Mouse (Mus musculus) spleen, adult 12 weeks (tissue): ENCODE data around the gene Usp12.
"Not testable (repeated sequence)": the region's sequence is repeated elsewhere in the genome, so short reads cannot be mapped to it uniquely, and the experiment has no call there.

Source experiments
- DNase-seq: peaks from one replicate; pipeline ENCODE4 v3.0.0; 2022; ENCODE audit warnings: low spot score

Usp12 gene

DNA sequence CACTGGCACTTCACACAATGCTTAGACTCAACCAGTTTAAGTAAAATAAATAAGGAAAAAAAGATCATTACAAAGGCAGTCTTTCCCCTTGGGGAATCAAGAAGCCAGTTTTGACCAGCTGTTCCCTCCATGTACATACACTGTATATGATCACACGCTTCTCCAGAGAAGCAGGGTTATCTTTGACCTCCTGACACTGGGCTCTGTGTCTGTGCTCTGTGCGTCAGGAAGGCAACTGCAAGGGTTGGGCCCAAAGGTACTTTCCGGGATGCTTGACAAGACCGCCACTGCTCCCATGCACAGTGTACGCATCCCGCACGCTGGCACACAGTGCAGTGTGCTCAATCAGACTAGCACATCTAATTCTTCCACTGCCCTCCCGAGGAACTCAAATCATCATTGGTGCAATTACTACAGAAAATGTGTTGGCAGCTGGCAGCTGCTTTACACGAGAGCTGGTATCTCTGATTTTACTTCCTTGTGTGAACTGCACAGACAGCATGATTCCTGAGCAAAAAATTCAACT, 57.8 kb downstream of the Usp12 start:
- no peak for DNase-seq

DNA sequence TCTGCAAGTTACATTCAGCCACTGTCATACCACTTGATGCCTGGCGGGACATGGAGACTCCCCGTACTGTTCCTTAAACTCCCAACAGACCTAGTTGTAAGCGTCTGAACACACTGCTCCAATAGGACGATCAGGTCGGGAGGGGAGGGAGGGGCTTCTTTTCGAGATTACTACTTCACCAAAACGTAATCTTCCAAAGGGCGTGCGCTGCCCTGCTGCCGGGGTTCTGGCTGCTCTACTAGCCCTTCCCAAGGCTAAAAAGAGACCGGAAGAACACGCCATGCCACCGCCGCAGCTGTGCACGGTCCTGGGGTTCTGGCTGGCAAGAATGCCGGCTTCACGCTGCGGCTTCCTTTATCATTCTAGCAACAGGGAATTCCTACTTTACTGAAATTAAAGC, 58.5 kb downstream of the Usp12 start:
- DNase-seq = no peak

DNA sequence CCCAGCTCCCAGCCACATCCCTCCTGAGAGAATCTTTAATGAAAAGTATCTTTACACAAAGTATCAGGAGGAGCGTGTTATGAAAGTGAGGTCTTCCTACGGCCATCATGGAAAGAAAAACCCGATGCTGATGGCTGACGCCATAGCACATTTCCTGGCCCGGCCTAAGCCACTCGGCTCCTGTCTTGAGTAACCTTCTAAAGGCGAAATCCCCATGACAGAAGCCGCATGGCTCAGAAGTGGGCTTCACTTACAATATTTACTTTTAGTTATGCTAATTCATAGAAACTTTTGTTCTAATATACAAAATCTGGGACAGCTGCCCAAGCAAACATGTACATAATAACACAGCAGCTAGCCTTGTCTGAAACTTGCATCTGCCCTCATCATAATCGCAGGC, 59.8 kb downstream of the Usp12 start:
- DNase-seq = not testable (repeated sequence)

DNA sequence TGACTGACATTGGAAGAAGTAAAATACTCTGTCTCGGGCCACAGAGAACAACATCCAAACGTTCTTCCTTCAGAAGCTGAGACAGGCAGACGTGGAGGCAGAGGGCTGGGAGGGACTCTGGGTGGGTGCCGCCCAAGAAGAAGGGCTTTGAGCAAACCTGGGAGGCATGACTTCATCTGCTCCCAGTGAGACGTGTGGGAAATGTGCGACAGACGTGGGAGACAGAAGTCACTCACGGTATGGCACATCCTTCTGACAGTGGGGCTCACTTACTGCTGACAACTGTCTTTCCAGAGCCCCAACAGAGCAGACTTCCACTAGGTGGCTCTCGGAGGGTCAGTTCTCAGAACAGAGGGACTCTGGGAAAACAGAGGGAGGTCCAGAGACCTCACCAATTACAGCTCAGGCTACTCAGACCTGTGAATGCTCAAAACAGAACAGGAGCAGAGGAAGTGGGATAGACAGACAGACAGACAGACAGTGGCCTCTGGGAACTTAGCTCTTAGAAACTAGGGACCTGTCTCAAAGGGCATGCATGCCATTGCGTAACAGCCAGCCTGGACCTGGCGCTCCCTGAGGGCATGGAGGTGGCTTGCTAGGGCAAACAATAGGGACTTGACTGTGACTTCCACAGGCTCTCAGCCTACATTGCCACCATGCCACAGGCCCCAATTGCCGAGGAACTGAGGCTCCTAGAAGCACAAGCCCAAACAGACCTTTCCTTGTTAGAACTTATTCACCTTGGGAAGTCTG, 60.7 kb downstream of the Usp12 start:
- no peak for DNase-seq

DNA sequence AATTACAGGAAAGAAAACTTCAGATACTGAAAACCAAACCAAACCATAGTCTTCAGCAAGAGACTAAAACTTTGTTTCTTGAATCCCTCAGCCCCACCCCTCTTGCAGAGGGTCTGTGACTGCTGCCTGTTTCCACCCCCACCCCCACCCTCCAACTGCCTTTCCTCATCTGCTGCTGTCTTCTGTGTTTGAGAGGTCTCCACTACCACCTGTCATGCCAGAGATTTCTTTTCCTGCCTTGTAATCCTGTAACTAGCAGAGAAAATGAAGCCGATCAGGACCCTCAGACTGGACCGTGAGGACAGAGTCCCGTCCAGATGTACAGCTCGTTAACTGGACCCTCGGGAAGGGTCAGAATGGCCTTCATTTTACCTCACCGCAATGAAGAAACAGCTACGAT, 61.4 kb downstream of the Usp12 start:
- no peak for DNase-seq

DNA sequence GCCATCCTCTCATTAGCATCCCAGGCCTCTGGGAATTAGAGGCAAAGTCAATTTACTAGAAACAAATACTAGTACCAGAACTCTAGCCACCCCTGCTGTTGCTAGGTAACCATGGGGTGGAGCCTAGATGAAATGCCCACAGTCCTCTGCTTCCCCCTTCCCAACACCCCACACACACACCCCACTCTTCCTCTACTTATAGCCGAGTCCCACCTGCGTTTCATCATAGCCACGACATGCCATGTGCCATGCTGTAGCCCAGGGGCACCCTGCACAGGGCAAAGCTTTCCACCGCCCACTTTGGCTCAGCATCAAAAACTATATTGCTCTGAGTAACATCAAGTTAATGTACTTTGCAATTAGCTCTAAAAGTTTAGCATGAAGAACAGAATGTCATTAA, 67.8 kb downstream of the Usp12 start:
- DNase-seq = no peak

DNA sequence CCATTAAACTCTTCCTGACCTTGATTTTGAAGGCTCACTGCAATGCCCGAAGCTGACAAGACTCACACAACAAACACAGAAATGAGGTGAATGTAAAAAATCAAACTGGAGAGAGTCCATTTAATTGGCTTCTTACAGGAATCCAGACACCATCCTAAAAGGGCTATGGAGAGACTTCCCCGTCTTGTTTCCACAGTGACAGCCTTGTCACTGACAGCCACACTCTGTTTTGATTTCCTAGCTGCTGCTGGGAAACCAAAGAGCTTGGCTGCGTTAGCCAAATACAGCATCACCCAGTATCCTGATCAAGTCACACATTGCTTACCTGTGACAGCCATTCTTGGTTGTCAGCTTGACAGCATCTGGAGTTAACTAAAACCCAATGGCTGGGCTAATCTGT, 69.8 kb downstream of the Usp12 start:
- no peak for DNase-seq

DNA sequence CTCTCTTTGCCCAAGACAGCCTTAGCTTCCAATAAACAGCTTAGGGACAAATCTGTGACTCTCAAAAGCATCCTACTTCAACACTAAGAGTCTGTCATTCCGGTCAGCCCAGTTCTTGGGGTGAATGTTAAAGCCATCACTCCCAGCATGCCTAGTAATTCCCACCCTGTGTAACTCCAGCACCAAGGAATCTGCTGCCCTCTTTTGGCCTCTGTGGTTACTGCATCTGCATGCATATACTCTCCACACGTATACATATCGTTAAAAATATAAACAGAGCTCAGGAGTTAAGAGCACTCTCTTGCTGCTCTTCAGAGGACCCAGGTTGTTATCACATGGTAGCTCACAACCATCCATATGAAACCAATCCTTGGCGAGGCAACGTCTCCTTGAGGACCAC, 71.4 kb downstream of the Usp12 start:
- DNase-seq = no peak

DNA sequence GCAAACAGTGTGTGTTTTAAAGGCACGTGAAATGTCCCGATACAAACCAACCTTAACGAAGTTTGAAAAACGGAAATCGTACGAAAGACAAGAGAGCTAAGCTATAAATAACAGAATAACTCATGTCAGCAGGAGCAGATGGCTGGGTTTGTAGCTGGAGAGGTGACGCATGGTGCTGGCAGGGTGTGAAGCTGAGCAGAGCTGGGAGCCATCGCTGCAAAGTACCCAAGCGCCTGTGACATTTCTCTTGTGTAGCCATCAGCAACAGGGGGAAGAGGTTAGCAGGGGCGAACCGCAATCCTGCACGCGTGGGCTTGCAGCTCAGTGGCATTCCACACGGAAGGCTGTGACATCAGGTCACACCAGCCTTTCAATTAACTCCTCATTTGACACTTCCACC, 72.6 kb downstream of the Usp12 start:
- DNase-seq = no peak

DNA sequence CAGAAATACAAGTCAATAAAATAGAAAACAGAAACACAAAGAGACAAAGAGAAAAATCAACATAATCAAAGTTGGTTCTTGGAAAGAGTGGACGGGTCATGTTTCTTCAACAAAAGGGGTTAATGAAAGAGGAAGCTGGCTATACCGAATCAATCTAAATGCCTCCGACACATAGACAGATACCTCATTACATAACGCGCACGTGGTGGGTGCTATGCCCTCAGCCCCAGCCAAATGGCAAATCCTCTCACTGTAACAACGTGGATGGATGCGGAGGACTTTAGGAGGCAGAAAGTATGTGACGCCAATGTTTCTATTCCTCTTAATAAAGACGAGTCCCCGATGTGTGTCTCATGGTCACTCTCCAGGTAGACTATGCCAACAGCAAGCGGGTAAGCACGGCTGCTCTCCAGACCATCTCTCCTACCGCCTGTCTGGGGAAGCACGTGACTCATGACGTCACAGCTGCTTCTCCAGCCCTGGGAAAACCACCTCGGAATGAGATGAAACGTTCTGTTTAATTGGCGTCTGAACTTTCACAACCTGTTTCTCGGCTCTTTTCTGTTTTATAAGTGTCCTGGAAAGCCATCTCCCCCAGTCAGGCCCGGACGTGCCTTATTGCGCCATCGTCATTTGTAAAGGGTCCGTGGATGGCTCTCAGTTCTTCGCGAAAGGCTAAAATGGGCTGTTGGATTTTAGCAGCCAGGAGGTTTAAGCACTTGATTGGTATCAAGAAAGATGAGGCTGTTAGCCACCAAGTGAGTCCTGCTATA, 75.0 kb downstream of the Usp12 start:
- no peak for DNase-seq

DNA sequence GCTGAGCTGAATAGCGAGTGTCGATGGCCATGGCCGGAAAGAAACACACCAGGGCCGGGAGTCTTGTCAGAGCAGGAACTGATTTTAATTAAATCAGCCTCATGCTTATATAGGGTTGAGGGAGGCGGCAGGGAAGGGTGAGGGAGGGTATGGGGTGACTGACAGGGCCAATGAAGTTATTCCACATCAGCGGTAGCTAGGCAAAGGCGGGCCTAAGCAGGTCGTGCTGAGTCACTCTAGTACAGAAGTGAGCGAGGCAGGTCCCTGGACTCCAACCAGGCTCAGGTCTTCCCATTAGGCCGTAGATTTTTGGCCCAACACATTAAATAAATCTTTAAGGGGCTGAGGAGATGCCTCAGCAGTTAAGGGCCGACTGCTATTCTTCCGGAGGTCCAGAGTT, 81.0 kb downstream of the Usp12 start:
- DNase-seq = no peak

DNA sequence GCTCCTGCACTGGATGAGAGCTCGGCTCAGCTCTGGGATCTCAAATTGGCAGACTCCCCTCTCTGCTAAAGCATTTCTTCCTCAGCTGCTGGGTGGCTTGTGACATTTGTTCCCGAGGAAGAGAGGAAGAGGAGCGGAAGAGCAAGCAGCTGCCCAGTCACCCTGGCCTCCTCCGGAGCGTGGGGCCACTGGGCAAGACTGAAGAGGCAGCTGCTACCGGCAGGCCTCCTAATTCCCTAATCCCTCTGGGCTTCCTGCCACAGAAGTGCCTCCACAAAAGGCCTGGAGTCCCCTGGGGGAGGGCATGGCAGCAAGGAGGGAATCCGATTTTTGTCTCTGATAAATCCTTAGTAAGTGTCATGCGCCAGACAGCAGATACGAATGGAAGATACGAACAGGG, 81.7 kb downstream of the Usp12 start:
- no peak for DNase-seq

DNA sequence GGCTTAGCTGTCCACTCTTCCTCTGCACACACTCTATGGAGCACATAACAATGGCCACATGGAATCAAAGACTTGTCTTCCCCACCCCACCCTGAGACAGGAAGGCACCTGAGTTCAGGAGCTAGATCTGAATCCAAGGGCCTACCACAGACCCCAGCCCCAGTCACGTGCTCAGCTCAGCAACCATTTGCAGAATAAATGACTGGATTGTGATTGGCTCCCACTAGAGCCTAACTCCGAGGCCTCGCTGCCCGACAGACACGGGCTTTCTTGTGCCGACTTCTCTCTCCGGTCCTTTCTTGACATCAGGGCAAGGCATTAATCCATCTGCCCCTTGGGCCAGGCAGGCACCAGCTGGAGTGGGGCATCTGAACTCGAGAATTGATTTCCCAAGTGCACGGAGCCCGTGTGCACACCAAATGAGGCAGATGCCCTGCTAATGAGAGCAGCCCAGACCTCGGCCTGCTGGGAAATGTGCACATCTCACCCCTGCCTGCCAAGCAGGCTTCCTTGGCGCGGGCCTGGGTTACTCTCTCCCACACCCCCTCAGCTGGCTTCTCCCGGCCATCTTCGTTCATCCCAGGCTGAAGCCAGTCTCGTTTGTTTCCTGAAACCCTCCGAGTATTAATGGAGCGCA, 82.4 kb downstream of the Usp12 start:
- DNase-seq = no peak

DNA sequence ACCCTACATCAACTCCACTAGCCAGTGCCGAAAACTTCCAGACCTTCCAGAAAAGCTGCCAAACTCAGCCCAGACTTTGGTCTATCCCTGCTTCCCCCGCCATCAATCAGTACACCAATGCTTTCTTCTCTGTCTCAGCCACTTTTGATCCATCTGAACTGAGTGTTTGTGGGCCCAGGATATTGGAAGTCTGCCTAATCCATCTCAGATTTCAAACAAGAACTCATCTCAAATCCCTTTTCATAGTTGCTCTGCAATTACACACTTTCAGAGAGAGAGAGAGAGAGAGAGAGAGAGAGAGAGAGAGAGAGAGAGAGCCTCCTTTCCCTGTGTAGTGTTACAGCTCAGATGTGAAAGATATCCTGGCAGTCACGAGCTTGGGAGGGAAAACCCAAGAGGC, 85.4 kb downstream of the Usp12 start:
- DNase-seq = no peak

DNA sequence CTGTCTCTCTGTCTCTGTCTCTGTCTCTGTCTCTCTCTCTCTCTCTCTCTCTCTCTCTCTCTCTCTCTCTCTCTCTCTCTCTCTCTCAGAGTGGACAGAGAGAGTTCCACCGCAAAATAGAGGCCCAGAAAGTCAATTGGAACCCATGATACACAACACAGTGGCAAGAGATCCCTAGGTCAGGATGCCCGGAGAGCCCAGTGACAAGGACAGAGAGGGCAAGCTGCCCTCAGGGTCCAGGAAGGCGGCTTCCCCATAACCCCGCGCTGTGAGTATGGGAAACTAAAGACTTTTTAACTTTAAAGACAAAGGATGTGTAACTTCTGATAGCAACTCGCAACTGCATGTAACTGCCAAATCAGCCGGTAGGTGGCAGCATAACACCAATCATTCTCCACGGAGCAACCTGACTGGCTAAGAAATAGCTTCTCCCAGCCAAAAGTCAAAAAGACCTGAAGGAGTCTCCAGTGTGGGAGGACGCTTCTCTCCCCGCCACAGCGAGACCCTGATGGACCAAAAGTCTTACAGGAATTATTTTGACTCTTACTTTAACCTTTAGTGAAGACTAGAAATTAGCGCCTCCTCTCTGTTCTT, 88.9 kb downstream of the Usp12 start:
- peak; percentile 83 for DNase-seq

DNA sequence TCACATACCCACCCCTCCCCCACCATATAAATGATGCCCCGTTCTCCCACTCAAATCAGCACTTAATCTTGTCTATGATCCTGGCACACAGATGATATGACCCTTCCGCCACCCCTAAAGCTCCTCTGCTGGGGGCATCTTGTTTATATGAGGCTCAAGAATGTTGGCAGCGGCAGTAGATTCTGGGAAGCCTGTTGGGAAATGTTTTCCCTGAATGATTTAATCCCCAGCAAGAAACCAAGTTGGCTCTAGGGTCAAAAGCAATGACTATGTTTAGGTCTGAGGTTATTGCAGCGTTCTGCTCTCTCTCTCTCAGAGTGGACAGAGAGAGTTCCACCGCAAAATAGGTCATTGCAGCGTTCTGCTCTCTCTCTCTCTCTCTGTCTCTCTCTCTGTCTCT, 89.4 kb downstream of the Usp12 start:
- no peak for DNase-seq

DNA sequence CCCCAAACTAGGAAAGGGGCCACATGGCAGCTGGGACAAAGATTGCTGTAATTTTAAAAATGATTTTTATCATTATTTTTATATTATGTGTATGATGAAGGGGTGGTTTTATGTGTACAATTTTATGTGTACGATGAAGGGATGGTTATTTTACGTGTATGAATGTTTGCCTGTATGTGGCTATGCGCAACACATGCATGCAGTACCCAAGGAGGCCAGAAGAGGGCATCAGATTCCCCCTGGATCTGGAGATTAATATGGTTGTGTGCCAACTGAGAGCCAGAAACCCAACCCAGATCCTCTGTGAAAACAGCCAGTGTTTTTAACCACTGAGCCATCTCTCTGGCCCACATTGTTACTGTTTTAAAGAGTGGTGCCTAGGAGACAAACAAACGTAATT, 90.6 kb downstream of the Usp12 start:
- DNase-seq = peak; percentile 32

DNA sequence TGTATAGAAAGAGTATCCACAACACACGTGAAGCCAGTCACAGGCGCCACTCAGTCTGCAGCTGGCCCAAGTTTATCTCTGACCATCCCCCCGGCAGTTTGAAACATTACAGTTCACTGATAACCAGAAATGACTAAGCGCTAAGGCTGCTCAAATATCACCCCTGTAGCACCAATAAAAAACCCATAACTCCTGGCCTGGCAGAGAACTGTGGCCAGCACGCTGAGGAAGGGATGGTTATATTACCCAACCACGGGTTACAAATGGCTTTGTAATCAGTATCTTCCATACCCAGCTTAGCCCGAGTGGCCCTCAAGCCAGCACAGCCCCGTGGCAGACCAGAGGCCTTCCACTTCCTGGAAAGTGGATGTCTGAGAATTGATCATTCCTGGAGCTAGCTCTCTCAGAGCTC, 91.1 kb downstream of the Usp12 start:
- peak; percentile 59 for DNase-seq

DNA sequence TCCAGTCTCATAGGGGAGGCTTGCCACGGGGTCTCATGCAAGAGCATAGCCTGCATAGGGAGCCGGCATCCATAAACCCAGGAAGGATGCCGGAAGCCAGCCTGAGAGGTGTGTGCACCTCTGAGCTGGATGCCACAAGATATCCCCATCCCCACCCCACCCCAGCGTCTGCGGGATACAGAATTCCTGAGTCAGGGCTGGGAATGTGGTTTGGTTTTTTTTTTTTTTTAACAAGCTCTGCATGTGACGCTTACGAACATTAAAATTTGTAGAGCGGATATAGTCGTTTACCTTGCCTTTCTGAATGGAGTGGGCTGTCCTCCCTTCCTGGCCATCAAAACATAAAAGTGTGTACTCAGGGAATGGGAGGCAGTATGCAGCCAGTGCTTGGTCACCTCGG, 94.7 kb downstream of the Usp12 start:
- no peak for DNase-seq

DNA sequence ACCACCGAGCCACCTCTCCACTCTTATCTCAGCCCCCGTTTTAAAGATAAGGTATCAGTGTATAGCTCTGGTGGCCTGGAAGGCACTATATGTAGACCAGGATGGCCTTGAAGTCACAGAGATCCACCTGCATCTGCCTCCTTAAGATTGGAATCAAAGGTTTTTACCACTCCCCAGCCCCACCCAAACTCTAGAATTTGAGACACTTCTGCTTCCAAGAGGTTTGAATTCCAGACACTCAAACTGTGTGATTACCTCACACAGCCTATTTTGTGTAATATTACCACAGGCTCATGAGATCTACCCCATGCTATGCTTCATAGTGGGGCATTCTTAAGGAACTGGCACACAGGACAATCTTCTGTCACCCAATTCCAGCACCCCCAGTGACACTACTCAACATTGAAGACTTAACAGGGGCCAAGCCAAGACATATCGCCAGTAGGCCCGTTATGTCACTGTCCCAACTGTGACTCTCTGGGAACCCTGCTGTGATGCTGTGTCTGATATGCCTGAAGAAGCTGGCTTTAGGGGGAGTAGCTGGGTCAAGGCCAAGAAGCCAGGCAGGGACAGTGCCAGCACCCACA, 95.3 kb downstream of the Usp12 start:
- no peak for DNase-seq

DNA sequence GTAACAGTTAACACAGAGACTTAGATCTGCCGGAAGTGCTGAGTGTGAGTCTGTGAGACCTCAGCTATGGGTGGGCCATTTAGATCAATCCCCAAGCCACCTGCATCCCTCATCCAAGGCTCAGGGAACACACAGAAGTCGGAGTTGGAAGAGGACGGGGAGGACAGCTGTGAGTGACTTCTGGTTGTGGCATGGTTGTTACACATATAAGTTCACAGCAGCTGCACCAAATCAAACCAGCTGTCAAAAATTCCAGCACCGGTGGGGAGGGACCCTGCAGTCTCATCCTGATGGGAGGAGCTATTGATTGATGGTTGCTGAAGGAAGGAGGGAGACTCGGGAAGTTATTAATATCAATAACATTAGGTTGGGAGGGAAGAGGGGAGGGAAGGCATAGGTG, 99.3 kb downstream of the Usp12 start:
- DNase-seq = no peak

DNA sequence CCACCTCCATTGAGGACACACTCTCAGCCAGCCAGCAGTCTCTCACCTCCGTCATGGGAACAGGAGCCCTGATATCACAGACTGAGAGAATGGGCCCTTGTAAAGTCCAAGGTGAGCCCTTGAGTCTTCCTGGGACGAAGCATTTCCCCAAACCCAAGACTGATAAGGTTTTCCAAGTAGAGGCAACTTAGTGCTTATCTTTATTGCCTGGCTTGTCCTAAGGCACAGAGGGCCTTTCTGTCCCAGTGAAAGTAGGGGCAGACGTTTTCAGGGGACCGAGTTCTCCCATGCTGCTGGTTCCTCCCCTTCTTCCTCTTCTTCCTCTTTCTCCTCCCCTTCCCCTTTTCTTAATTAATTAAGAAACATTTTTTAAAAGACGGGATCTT, 101.8 kb downstream of the Usp12 start:
- no peak for DNase-seq
